Mouse (Mus musculus) CH12.LX (cell line): Measurements from ENCODE around the gene Lrmda. TPM values are rescaled to one million over a fixed set of nuclear protein-coding genes. Genes with fewer than 3 reads are reported as not detected.
A peak's percentile ranks its signal among the peaks of the same experiment; 100 is the strongest.

Experiments used
- DNase-seq: peaks from one replicate; pipeline ENCODE4 v3.0.0-alpha.2; 2013; ENCODE audit errors: extremely low read depth
- H3K27ac ChIP-seq: 2 replicates; pipeline ENCODE4 v1.5.1; 2012; ENCODE audit warnings: low read depth, mild to moderate bottlenecking, control low read depth, moderate library complexity; ENCODE audit not compliant: insufficient read depth
- H3K27me3 ChIP-seq: replicated peaks from 2 replicates; pipeline ENCODE3; 2012; ENCODE audit warnings: inconsistent platforms
- H3K36me3 ChIP-seq, 2 experiments: replicated peaks in 1 of 2; 2 replicates each; pipeline versions ENCODE3 to v1.6.1; 2012; ENCODE audit warnings: inconsistent platforms in 1 of 2, low read length in 1 of 2, mild to moderate bottlenecking in 1 of 2, mixed read lengths in 1 of 2, moderate library complexity in 1 of 2; ENCODE audit not compliant: control insufficient read depth in 1 of 2, insufficient read depth in 1 of 2
- H3K4me1 ChIP-seq, 2 experiments: 2 replicates each; pipeline ENCODE4 v1.6.1; 2012; ENCODE audit warnings: inconsistent platforms in 1 of 2, moderate library complexity in 1 of 2; ENCODE audit not compliant: insufficient read depth in 2 of 2, control insufficient read depth in 1 of 2
- H3K4me2 ChIP-seq: 2 replicates; pipeline ENCODE4 v1.6.1; 2012; ENCODE audit warnings: low read depth, mild to moderate bottlenecking, control low read depth; ENCODE audit not compliant: poor library complexity, insufficient read depth, severe bottlenecking
- H3K4me3 ChIP-seq, 3 experiments: fragments of 150-350 bp in 1 of 3; sonication (generic) in 1 of 3; replicated peaks in 1 of 3; 2 replicates each; pipeline versions ENCODE3 to v1.5.1; 2011 to 2012; ENCODE audit warnings: low read depth in 2 of 3, low read length in 2 of 3, mild to moderate bottlenecking in 2 of 3, moderate library complexity in 2 of 3, control low read depth in 1 of 3, improper control_type of control experiment in 1 of 3, inconsistent platforms in 1 of 3, mixed read lengths in 1 of 3; ENCODE audit not compliant: poor library complexity in 1 of 3
- H3K79me2 ChIP-seq: replicated peaks from 2 replicates; pipeline ENCODE4 v1.6.1; 2012; ENCODE audit warnings: mild to moderate bottlenecking, moderate library complexity; ENCODE audit not compliant: control insufficient read depth, poor library complexity, insufficient read depth, severe bottlenecking; ENCODE audit errors: extremely low read depth
- H3K9ac ChIP-seq: 2 replicates; pipeline ENCODE4 v1.6.1; 2012; ENCODE audit warnings: low read depth, mild to moderate bottlenecking, control low read depth, moderate library complexity; ENCODE audit not compliant: insufficient read depth
- H3K9me3 ChIP-seq: replicated peaks from 2 replicates; pipeline ENCODE3; 2012; ENCODE audit warnings: low read length, inconsistent platforms, mixed read lengths
- CHD2 ChIP-seq: IDR thresholded peaks from 2 replicates; pipeline ENCODE4 v1.6.1; 2011; ENCODE audit warnings: low read length, improper control_type of control experiment
- CTCF ChIP-seq, 2 experiments: IDR thresholded peaks in 1 of 2; conservative IDR thresholded peaks in 1 of 2; 2 replicates each; pipeline ENCODE4 v1.5.1; 2011 to 2012; ENCODE audit warnings: low read depth in 2 of 2, low read length in 2 of 2, improper control_type of control experiment in 1 of 2, inconsistent platforms in 1 of 2, mild to moderate bottlenecking in 1 of 2, moderate library complexity in 1 of 2
- EP300 ChIP-seq: IDR thresholded peaks from 2 replicates; pipeline ENCODE4 v1.6.1; 2011; ENCODE audit warnings: low read length, improper control_type of control experiment
- ETS1 ChIP-seq: conservative IDR thresholded peaks from 2 replicates; pipeline ENCODE4 v1.6.1; 2012; ENCODE audit warnings: low read depth, mild to moderate bottlenecking, inconsistent platforms, low read length, improper control_type of control experiment, moderate library complexity
- GABPA ChIP-seq: IDR thresholded peaks from 2 replicates; pipeline ENCODE4 v1.6.1; 2012; ENCODE audit warnings: low read depth, low read length, improper control_type of control experiment, inconsistent platforms; ENCODE audit not compliant: insufficient replicate concordance
- JUN ChIP-seq: IDR thresholded peaks from 2 replicates; pipeline ENCODE4 v1.6.1; 2011; ENCODE audit warnings: low read depth, mild to moderate bottlenecking, low read length, improper control_type of control experiment, moderate library complexity; ENCODE audit not compliant: insufficient read depth
- JUND ChIP-seq: conservative IDR thresholded peaks from 2 replicates; pipeline ENCODE4 v1.6.1; 2011; ENCODE audit warnings: low read depth, low read length, improper control_type of control experiment
- MAX ChIP-seq: IDR thresholded peaks from 2 replicates; pipeline ENCODE4 v1.6.1; 2011; ENCODE audit warnings: low read length, improper control_type of control experiment
- NRF1 ChIP-seq: IDR thresholded peaks from 2 replicates; pipeline ENCODE4 v1.6.1; 2014; ENCODE audit warnings: low read depth, mild to moderate bottlenecking, inconsistent platforms, low read length, improper control_type of control experiment, moderate library complexity
- POLR2AphosphoS2 ChIP-seq: IDR thresholded peaks from 2 replicates; pipeline ENCODE4 v1.6.1; 2011; ENCODE audit warnings: low read depth, low read length, improper control_type of control experiment
- RAD21 ChIP-seq: IDR thresholded peaks from 2 replicates; pipeline ENCODE4 v1.6.1; 2011; ENCODE audit warnings: low read depth, mild to moderate bottlenecking, low read length, improper control_type of control experiment, moderate library complexity
- RCOR1 ChIP-seq: conservative IDR thresholded peaks from 2 replicates; pipeline ENCODE4 v1.6.1; 2012; ENCODE audit warnings: low read depth, mild to moderate bottlenecking, inconsistent platforms, low read length, improper control_type of control experiment
- SIN3A ChIP-seq: IDR thresholded peaks from 2 replicates; pipeline ENCODE4 v1.6.1; 2012; ENCODE audit warnings: low read length, improper control_type of control experiment, inconsistent platforms
- SMC3 ChIP-seq: IDR thresholded peaks from 2 replicates; pipeline ENCODE4 v1.6.1; 2011; ENCODE audit warnings: low read depth, low read length, improper control_type of control experiment
- TBP ChIP-seq: conservative IDR thresholded peaks from 2 replicates; pipeline ENCODE4 v1.6.1; 2011; ENCODE audit warnings: low read depth, low read length, improper control_type of control experiment
- TCF12 ChIP-seq: IDR thresholded peaks from 2 replicates; pipeline ENCODE4 v1.6.1; 2014; ENCODE audit warnings: low read depth, mild to moderate bottlenecking, inconsistent platforms, low read length, improper control_type of control experiment
- UBTF ChIP-seq: IDR thresholded peaks from 2 replicates; pipeline ENCODE4 v1.6.1; 2012; ENCODE audit warnings: low read depth, mild to moderate bottlenecking, inconsistent platforms, low read length, improper control_type of control experiment, moderate library complexity
- USF1 ChIP-seq: IDR thresholded peaks from 2 replicates; pipeline ENCODE4 v1.6.1; 2014; ENCODE audit warnings: low read depth, mild to moderate bottlenecking, inconsistent platforms, low read length, improper control_type of control experiment
- ZC3H11A ChIP-seq: IDR thresholded peaks from 2 replicates; pipeline ENCODE4 v1.6.1; 2012; ENCODE audit warnings: low read depth, mild to moderate bottlenecking, inconsistent platforms, low read length, improper control_type of control experiment
- ZMIZ1 ChIP-seq: IDR thresholded peaks from 2 replicates; pipeline ENCODE4 v1.6.1; 2012; ENCODE audit warnings: low read depth, mild to moderate bottlenecking, inconsistent platforms, low read length, improper control_type of control experiment
- dilution Hi-C: fragments of 300-500 bp; cut with MboI; formaldehyde crosslinking; loops from 2 replicates; pipeline ENCODE4 v1.14.3; 2020; ENCODE audit warnings: low sequenced_read_pairs; ENCODE audit not compliant: extremely low pct_unique_long_range_greater_than_20kb, extremely low pct_ligation_motif_present
- in situ Hi-C: fragments of 300-500 bp; cut with MboI; formaldehyde crosslinking; loops from 3 replicates; pipeline ENCODE4 v1.14.3; 2019; ENCODE audit warnings: low sequenced_read_pairs, low pct_ligation_motif_present, low pct_unique_long_range_greater_than_20kb, mixed read lengths
- polyA plus RNA-seq: library from polyadenylated mRNA; unstranded; fragments of >175 nt; gene quantifications from 2 replicates; pipeline ENCODE4 v1.2.1, GENCODE M21; 2012; ENCODE audit warnings: low read depth; ENCODE audit not compliant: insufficient read length
- total RNA-seq, 2 experiments: library from RNA; depleted of rRNA; stranded (reverse); fragments of 300-350 nt in 1 of 2; fragments of >200 nt in 1 of 2; gene quantifications; 2 replicates each; pipeline ENCODE4 v1.2.3; 2012 to 2014

The Lrmda gene
- total and polyA plus RNA-seq, 3 experiments, result 0.89 to 3.7 (median 1.9) TPM

DNA sequence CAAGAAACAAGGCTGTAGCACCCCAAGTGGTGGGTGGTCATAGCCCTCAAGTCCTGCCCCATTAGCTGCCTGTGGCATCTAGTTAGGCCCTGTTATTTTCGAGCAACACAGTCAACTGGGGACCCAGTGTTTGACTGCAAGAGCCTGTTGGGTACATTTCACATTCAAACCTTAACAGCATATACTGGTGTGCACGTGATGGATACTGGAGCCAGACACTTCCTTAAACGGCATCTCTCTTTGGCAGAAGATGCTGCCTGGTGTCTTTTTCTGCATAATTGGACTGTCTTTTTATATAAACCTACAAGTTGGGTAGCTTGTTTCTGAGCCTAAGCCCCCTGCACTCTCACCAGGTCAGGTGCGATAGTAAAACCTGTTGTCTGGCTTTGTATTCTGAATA is 532.8 kb downstream of the Lrmda start:
- TF ChIP-seq RAD21 (peak; percentile 1; the same call in 1 of the 2 replicates), CHD2 (no peak), ETS1 (no peak)
- H3K9me3 ChIP-seq, result no peaks in the 10 kb centered on the region
- DNase-seq, result no peak
- dilution Hi-C loops, result no loop called here
- H3K27ac ChIP-seq, result no peak overlapping the region
- H3K9ac ChIP-seq, result no peak overlapping the region
- no peaks in the 10 kb centered on the region for H3K4me1 ChIP-seq
- no peak overlapping the region for H3K4me3 ChIP-seq
- H3K27me3 ChIP-seq, result no peaks in the 10 kb centered on the region
- H3K4me2 ChIP-seq, result no peak overlapping the region
- no peaks in the 10 kb centered on the region for H3K79me2 ChIP-seq
- in situ Hi-C loops, result loop anchor here (25.0 kb wide), 1 partner anchor 590 kb away; no protein-coding TSS in a partner anchor
- H3K36me3 ChIP-seq, result no peaks in the 10 kb centered on the region

DNA sequence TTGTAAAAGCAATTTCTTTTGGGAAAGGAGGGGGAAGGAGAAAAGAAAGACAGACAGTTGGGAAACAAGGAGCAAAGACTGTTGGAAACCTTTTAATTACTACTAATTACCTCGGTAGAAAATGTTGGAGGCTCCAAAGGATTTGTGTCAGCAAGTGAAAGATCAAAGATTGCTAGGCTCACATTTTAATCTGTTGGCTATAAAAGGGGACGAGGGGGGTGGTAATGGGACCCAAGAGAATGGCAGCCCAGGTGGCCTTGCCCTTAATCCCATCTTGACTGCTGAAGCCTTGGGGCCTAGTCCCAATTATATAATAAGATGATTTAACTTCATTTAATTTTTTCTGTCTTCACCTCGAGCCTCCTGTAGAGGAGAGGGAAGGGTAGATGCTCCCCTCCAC is 533.3 kb downstream of the Lrmda start:
- Histone ChIP-seq H3K36me3 (no peaks in the 10 kb centered on the region), H3K9ac (no peak overlapping the region), H3K4me2 (no peak overlapping the region)
- DNase-seq, result no peak
- no peak for TF ChIP-seq TBP
- TF ChIP-seq NRF1, result no peak
- TF ChIP-seq SIN3A, result no peak
- TF ChIP-seq POLR2AphosphoS2, result no peak
- no peak for TF ChIP-seq JUND
- no peak for TF ChIP-seq UBTF
- TF ChIP-seq ZC3H11A, result no peak
- TF ChIP-seq RCOR1, result no peak
- TF ChIP-seq TCF12, result no peak
- TF ChIP-seq ETS1, result no peak
- no peak for TF ChIP-seq MAX
- TF ChIP-seq SMC3, result no peak
- no peak for TF ChIP-seq ZMIZ1
- no peak for TF ChIP-seq CTCF (conservative IDR thresholded peaks at IDR 0.05 in 1 of 2, IDR thresholded peaks at IDR 0.05 in 1 of 2; ENCODE audit: low read depth in 2 of 2, low read length in 2 of 2)
- TF ChIP-seq EP300, result no peak
- no peak for TF ChIP-seq USF1
- TF ChIP-seq GABPA, result no peak
- TF ChIP-seq JUN, result no peak
- TF ChIP-seq, all 38 proteins: peak for 0
- Histone ChIP-seq H3K4me1 (no peaks in the 10 kb centered on the region), H3K27ac (no peak overlapping the region), H3K4me3 (no peak overlapping the region), H3K9me3 (no peaks in the 10 kb centered on the region), H3K27me3 (no peaks in the 10 kb centered on the region), H3K79me2 (no peaks in the 10 kb centered on the region)
- in situ Hi-C loops, result loop anchor here (25.0 kb wide), 1 partner anchor 591 kb away; no protein-coding TSS in a partner anchor
- dilution Hi-C loops, result no loop called here
